Mouse (Mus musculus) frontal cortex, adult 2 months (tissue): ENCODE results near the gene Abcg2. TPM values are rescaled to one million over a fixed set of nuclear protein-coding genes. Genes with fewer than 3 reads are reported as not detected.
"Not testable (repeated sequence)": the region's sequence is repeated elsewhere in the genome, so short reads cannot be mapped to it uniquely, and the experiment has no call there.

Experiments used
- DNase-seq, 2 experiments: peaks; one replicate each; pipeline ENCODE4 v3.0.0; 2022; ENCODE audit warnings: low spot score in 1 of 2; ENCODE audit errors: extremely low spot score in 1 of 2
- polyA plus RNA-seq: library from polyadenylated mRNA; depleted of rRNA; stranded (reverse); fragments of >200 nt; gene quantifications from 2 replicates; pipeline ENCODE4 v1.2.3, GENCODE M21; 2012; rRNA removed

The Abcg2 gene
- polyA plus RNA-seq: 18.1 and 22.9 TPM in 2 replicates

GRCm38 (mm10) chr6:58584223-58584622 lies at the start of gene Abcg2:
Gene Abcg2, plus strand, starts transcription at chr6:58584523.
- DNase-seq: not testable (repeated sequence)

GRCm38 (mm10) chr6:58540263-58540662 lies 44.1 kb upstream of the Abcg2 start:
- DNase-seq: not testable (repeated sequence)

GRCm38 (mm10) chr6:58542852-58543251 lies 41.5 kb upstream of the Abcg2 start:
- peak in 1 of 2 experiments; percentile 65 for DNase-seq

- not testable (repeated sequence) for DNase-seq
Observed at GRCm38 (mm10) chr6:58544971-58545370, 39.4 kb upstream of the Abcg2 start.

- DNase-seq: peak in 1 of 2 experiments; percentile 18
Observed at GRCm38 (mm10) chr6:58546050-58546449, 38.3 kb upstream of the Abcg2 start.

- peak in 1 of 2 experiments; percentile 77 for DNase-seq
Observed at GRCm38 (mm10) chr6:58546816-58547215, 37.5 kb upstream of the Abcg2 start.

- not testable (repeated sequence) for DNase-seq
Observed at GRCm38 (mm10) chr6:58553812-58554211, 30.5 kb upstream of the Abcg2 start.

- DNase-seq: not testable (repeated sequence)
Observed at GRCm38 (mm10) chr6:58593987-58594844, 9.9 kb downstream of the Abcg2 start.

- DNase-seq: not testable (repeated sequence)
Observed at GRCm38 (mm10) chr6:58595639-58596293, 11.4 kb downstream of the Abcg2 start.

GRCm38 (mm10) chr6:58596294-58596653 lies 12.0 kb downstream of the Abcg2 start:
- DNase-seq: peak in 1 of 2 experiments; percentile 17

- DNase-seq: not testable (repeated sequence)
Observed at GRCm38 (mm10) chr6:58602119-58602518, 17.8 kb downstream of the Abcg2 start.

GRCm38 (mm10) chr6:58602991-58603390 lies 18.7 kb downstream of the Abcg2 start:
- DNase-seq: not testable (repeated sequence)

GRCm38 (mm10) chr6:58603485-58604090 lies 19.3 kb downstream of the Abcg2 start:
- DNase-seq: peak in 1 of 2 experiments; percentile 76

GRCm38 (mm10) chr6:58606642-58607041 lies 22.3 kb downstream of the Abcg2 start:
- no peak for DNase-seq

- no peak for DNase-seq
Observed at GRCm38 (mm10) chr6:58608422-58608821, 24.1 kb downstream of the Abcg2 start.

GRCm38 (mm10) chr6:58609919-58610759 lies 25.8 kb downstream of the Abcg2 start:
- DNase-seq: no peak

GRCm38 (mm10) chr6:58610760-58611654 lies 26.7 kb downstream of the Abcg2 start:
- no peak for DNase-seq

GRCm38 (mm10) chr6:58624126-58624525 lies 39.8 kb downstream of the Abcg2 start:
- no peak for DNase-seq

GRCm38 (mm10) chr6:58629238-58629637 lies 44.9 kb downstream of the Abcg2 start:
- no peak for DNase-seq
